Mouse (Mus musculus) C2C12 (cell line): ENCODE measurements around the gene Ces2f. TPM values are rescaled to one million over a fixed set of nuclear protein-coding genes. Genes with fewer than 3 reads are reported as not detected.

Experiments used
- H3K27me3 ChIP-seq: one replicate; pipeline ENCODE4 v1.6.1; 2011; ENCODE audit not compliant: control insufficient read depth, insufficient read depth, insufficient read length
- H3K36me3 ChIP-seq: one replicate; pipeline ENCODE4 v1.6.1; 2011; ENCODE audit not compliant: control insufficient read depth, insufficient read depth
- H3K4me3 ChIP-seq: one replicate; pipeline ENCODE4 v1.5.1; 2011; ENCODE audit warnings: mild to moderate bottlenecking, control low read depth; ENCODE audit not compliant: poor library complexity, insufficient read depth, severe bottlenecking
- H3K79me2 ChIP-seq: one replicate; pipeline ENCODE4 v1.6.1; 2011; ENCODE audit not compliant: control insufficient read depth, insufficient read depth
- H3K79me3 ChIP-seq: one replicate; pipeline ENCODE4 v1.6.1; 2011; ENCODE audit warnings: low read depth, control low read depth
- H3ac ChIP-seq: one replicate; pipeline ENCODE3; 2011; ENCODE audit warnings: low read depth; ENCODE audit not compliant: control insufficient read depth, insufficient read length
- CEBPB ChIP-seq: IDR thresholded peaks from one replicate; pipeline ENCODE4 v1.6.1; 2011; ENCODE audit warnings: low read depth, mild to moderate bottlenecking, control low read depth, moderate library complexity
- CTCF ChIP-seq: IDR thresholded peaks from one replicate; pipeline ENCODE4 v1.5.1; 2011; ENCODE audit not compliant: control insufficient read depth, insufficient read depth, insufficient read length
- FOSL1 ChIP-seq: IDR thresholded peaks from one replicate; pipeline ENCODE4 v1.8.0; 2011; ENCODE audit warnings: mild to moderate bottlenecking, low read length; ENCODE audit not compliant: poor library complexity, insufficient read depth, severe bottlenecking
- MAX ChIP-seq: IDR thresholded peaks from one replicate; pipeline ENCODE4 v1.6.1; 2011; ENCODE audit warnings: mild to moderate bottlenecking, control low read depth
- MYOD1 ChIP-seq: IDR thresholded peaks from one replicate; pipeline ENCODE4 v1.6.1; 2011; ENCODE audit warnings: low read depth; ENCODE audit not compliant: control insufficient read depth, insufficient read length
- MYOG ChIP-seq: IDR thresholded peaks from one replicate; pipeline ENCODE4 v1.6.1; 2011; ENCODE audit not compliant: control insufficient read depth, insufficient read length; ENCODE audit errors: extremely low read depth
- USF1 ChIP-seq: IDR thresholded peaks from one replicate; pipeline ENCODE4 v1.6.1; 2011; ENCODE audit warnings: low read depth, mild to moderate bottlenecking, control low read depth, moderate library complexity
- polyA plus RNA-seq: library from polyadenylated mRNA; unstranded; fragments of >200 nt; fragmentation: generic; extraction: Trizol; gene quantifications from one replicate; pipeline ENCODE4 v1.2.1, GENCODE M21; 2012; ENCODE audit warnings: missing spikeins

Gene Ces2f
- polyA plus RNA-seq, 1 experiment, result 0.01 TPM

DNA sequence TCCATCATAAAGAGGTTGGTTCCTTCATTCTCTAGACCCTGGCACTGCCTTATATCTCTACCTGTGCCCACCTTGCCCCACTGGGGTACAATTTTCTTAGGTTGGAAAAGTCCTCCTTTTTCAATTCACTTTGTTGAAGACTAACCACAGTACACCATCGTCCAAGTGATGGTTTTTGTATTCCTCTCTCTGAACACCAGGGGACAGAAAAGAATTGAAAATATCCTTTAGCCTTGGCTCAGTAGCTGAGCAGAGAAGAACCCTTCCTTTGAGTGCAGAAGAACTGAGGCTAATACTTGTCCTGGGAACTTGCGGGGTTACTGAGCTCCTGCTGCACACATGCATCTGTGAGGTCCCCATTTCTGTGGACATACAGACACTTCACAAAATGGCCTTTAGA lies 2.5 kb upstream of the Ces2f start:
- H3K4me3 ChIP-seq, result no peak overlapping the region
- H3ac ChIP-seq, result no peak overlapping the region
- no peaks in the 10 kb centered on the region for H3K79me2 ChIP-seq
- H3K36me3 ChIP-seq, result no peaks in the 10 kb centered on the region
- TF ChIP-seq CTCF (no peak), CEBPB (no peak), FOSL1 (no peak), USF1 (no peak), MAX (no peak), MYOG (no peak), MYOD1 (no peak)
- H3K27me3 ChIP-seq, result no peaks in the 10 kb centered on the region
- H3K79me3 ChIP-seq, result no peaks in the 10 kb centered on the region

DNA sequence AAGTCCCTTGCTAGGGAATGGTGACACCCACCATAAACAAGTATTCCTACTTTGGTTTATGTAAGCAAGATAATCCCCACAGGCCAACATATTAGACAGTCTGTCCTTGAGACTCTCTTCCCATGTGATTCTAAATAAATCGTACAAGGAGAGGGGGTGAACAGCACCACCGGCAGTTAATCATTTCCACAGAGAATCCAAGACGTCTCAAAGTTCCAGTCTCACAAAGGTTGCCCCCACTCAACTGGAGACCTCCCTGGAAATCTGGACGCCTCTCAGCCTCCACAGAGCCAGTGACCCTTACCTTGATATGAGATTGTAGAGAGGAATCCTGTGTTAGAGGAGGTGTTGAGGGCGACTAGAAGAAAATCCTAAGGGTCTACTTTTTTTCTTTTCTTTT lies 1.9 kb downstream of the Ces2f start:
- Histone ChIP-seq H3K36me3 (no peaks in the 10 kb centered on the region), H3K79me3 (no peaks in the 10 kb centered on the region), H3K79me2 (no peaks in the 10 kb centered on the region), H3K4me3 (no peak overlapping the region), H3ac (no peak overlapping the region), H3K27me3 (no peaks in the 10 kb centered on the region)
- TF ChIP-seq CTCF, result no peak
- TF ChIP-seq MYOG, result no peak
- TF ChIP-seq MYOD1, result no peak
- TF ChIP-seq FOSL1, result no peak
- no peak for TF ChIP-seq USF1
- TF ChIP-seq CEBPB, result no peak
- TF ChIP-seq MAX, result no peak

DNA sequence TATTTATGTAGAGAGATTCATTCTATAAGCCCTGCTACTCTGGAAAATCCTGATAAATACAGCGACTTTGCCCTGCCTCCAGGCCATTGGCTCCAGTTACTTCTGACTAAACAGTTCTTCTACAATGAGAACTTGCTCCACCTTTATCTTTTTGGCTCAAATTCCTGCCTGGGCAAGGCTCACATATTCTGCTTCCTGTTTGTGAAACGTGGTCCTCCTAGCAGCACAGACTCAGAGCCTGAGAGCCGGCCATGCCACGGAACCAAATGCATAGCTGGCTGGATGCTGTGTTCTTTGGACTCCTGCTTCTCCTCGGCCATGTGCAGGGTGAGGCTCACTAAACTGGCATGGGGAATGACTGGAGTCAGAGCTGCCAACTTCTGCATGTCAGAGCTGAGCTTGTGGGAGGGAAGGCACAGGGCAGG lies 14.4 kb downstream of the Ces2f start, which contains the start of gene Ces2g:
TSS of gene Ces2g (plus strand) at position 182 of the 425 bp plus-strand sequence.
- H3K36me3 ChIP-seq, result no peaks in the 10 kb centered on the region
- H3K27me3 ChIP-seq, result no peaks in the 10 kb centered on the region
- H3K79me3 ChIP-seq, result no peaks in the 10 kb centered on the region
- H3ac ChIP-seq, result no peak within 1 kb of the TSS
- no peaks in the 10 kb centered on the region for H3K79me2 ChIP-seq
- TF ChIP-seq MAX (no peak), MYOG (no peak), CEBPB (no peak)
- H3K4me3 ChIP-seq, result no peak within 1 kb of the TSS

DNA sequence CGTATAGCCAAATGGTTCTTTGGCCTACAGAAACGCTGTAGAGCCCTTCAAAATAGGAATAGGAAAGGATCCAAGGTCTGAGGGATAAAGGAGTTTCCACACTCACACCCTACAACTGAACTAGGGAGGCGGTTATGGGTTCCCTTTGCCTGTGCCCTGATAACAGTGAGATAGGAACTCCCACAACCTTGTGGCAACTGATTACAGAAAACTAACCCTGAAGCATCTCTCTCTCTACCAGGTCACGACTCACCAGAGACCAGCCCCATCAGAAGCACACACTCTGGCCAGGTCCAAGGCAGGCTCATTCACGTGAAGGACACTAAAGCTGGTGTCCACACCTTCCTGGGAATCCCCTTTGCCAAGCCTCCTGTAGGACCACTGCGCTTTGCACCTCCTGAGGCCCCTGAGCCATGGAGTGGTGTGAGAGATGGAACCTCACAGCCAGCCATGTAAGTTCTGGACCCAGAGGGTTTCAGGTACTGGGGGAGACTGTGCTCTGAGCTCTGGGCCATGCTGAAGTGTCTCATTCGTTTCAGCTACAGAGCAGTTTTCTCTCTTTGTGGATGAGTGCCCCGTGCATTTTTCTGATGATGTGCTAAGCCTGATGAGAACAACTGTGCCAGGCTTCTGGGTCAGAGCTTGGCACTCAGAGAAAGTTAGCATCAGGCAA lies 15.2 kb downstream of the Ces2f start:
- no peak for TF ChIP-seq MYOD1
- no peak for TF ChIP-seq CEBPB
- no peak for TF ChIP-seq MYOG
- TF ChIP-seq MAX, result no peak
- TF ChIP-seq USF1, result no peak
- no peak for TF ChIP-seq CTCF
- TF ChIP-seq FOSL1, result no peak
- no peaks in the 10 kb centered on the region for H3K79me2 ChIP-seq
- no peak overlapping the region for H3ac ChIP-seq
- H3K27me3 ChIP-seq, result no peaks in the 10 kb centered on the region
- no peaks in the 10 kb centered on the region for H3K36me3 ChIP-seq
- H3K4me3 ChIP-seq, result no peak overlapping the region
- H3K79me3 ChIP-seq, result no peaks in the 10 kb centered on the region

DNA sequence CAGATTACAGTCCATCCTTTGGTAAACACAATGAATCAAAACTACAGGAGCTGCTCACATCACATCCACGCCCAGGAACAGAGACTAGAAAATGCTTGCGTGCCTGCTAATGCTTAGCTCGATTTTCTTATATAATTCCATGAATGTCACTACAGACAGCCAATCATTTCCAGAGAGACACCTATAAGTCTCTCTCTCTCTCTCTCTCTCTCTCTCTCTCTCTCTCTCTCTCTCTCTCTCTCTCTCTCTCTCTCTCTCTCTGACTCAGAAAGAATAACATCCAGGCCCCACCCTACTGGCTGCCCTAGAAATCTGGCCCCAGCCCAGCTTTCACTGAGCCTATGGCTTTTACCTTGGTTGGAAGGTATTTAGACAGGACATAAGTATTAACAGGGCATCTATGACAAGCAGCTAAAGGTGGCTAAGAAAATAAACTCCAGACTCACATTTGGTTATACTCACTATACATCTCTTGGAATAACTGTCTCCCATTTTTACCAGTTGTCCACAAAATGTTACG lies 16.3 kb downstream of the Ces2f start:
- Histone ChIP-seq H3K36me3 (no peaks in the 10 kb centered on the region), H3K4me3 (no peak overlapping the region), H3K27me3 (no peaks in the 10 kb centered on the region), H3K79me2 (no peaks in the 10 kb centered on the region), H3K79me3 (no peaks in the 10 kb centered on the region), H3ac (no peak overlapping the region)
- TF ChIP-seq CEBPB (no peak), MYOD1 (no peak), FOSL1 (no peak), MAX (no peak), MYOG (no peak)

DNA sequence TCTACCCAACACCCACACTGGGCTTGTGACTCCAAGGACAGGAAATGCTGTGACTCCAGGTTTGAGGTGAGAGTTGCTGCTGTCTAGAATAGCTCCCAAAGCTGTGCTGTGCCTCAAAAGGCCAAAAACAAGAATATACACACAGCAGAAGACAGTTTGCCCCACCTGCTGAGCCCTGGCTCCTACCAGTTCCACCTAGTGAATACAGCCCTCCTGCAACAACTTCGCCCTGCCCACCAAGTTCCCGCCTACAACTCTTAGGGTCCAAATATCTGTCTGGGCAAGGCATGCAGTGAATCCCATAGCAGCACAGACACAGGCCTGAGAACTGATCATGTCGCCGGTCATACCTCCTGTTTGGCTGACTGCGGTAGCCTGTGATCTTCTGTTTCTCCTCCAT lies 37.0 kb downstream of the Ces2f start:
- Histone ChIP-seq H3ac (no peak overlapping the region), H3K36me3 (no peaks in the 10 kb centered on the region), H3K27me3 (no peaks in the 10 kb centered on the region), H3K79me2 (no peaks in the 10 kb centered on the region), H3K79me3 (no peaks in the 10 kb centered on the region), H3K4me3 (no peak overlapping the region)
- TF ChIP-seq CEBPB, result no peak
- TF ChIP-seq FOSL1, result no peak
- no peak for TF ChIP-seq MYOD1
- no peak for TF ChIP-seq MYOG
- TF ChIP-seq CTCF, result no peak
- TF ChIP-seq MAX, result no peak
- no peak for TF ChIP-seq USF1
